Mouse (Mus musculus) heart, adult 2 months (tissue): ENCODE results near the gene Shld2.

Experiments
- CTCF ChIP-seq: fragments of 200-600 bp; IDR thresholded peaks from 2 replicates; pipeline ENCODE4 v1.8.1; 2022; ENCODE audit warnings: antibody characterized with exemption, mild to moderate bottlenecking, moderate library complexity
- EP300 ChIP-seq: fragments of 200-500 bp; IDR thresholded peaks from 2 replicates; pipeline ENCODE4 v1.6.1; 2011; ENCODE audit warnings: low read depth, low read length, control low read depth; ENCODE audit not compliant: insufficient read depth
- POLR2A ChIP-seq: fragments of 200-500 bp; IDR thresholded peaks from 2 replicates; pipeline ENCODE4 v1.6.1; 2011; ENCODE audit warnings: mild to moderate bottlenecking, low read depth, low read length, control low read depth; ENCODE audit not compliant: insufficient read depth

GRCm38 (mm10) chr14:34288396-34288795 lies 21.9 kb downstream of the Shld2 start:
- TF ChIP-seq CTCF (no peak), POLR2A (no peak), EP300 (no peak)
